Mouse (Mus musculus): Measurements from ENCODE around the gene Zfp449.

DNA sequence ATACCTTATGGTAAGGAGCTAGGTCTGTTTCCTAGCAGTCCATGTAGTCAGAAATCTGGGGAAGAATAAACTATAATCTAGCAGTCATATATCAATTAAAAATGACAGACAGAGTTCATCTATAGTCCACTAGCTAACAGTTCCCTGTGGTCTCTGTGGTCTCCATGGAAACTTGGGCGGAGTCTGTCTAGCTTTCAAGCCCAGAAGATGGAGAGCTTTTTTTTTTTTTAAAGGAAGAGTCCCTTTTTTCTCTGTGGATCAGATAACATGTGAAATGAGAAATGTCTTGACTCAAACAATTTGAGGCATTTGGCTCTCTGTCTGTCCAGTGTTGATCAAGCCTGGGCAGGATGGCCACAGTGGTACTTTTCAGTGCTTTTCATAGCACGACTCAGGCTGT is 37.9 kb downstream of the Zfp449 start:
- TF ChIP-seq POLR2A (IDR thresholded peaks at IDR 0.05; ENCODE audit: low read depth, low read length) (no peak), CTCF (IDR thresholded peaks at IDR 0.05; ENCODE audit: extremely low read depth, insufficient read length, insufficient replicate concordance, low read depth, low read length) (no peak)

All from small intestine, adult 2 months (tissue).